Mouse (Mus musculus) cerebellum, adult (tissue): ENCODE measurements around the gene Lat.
"Not testable (repeated sequence)": the region's sequence is repeated elsewhere in the genome, so short reads cannot be mapped to it uniquely, and the experiment has no call there.

ENCODE experiments used
- ATAC-seq: cut with Nextera tagmentation; 2 replicates; pipeline ENCODE4 v1.9.2; 2017; ENCODE audit warnings: mild to moderate bottlenecking, moderate library complexity, mixed read lengths; ENCODE audit not compliant: insufficient number of reproducible peaks, low FRiP score, low TSS enrichment

Gene Lat

DNA sequence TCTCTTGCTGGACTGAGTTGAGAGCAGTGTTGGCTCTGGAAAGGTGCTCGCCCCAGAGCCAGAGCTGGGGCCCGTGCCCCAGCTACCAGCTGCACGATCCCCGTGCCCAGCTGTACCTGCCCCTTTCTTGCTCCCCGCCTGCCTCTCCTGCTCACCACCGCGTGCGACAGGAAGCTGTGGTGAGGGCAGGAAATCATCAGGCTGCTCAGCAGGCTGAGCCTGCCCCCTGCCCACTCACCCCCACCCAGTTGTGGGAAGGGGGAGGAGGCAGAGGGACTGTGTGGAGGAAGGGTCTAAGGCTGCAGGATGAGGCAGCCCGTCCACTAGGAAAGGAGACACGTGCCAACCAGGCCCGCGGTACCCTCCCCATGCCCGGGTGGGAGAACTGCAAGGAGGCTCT lies at the start of gene Lat:
Gene Lat (minus strand): TSS at position 178 of the 400 bp plus-strand sequence.
- no peak for ATAC-seq

GRCm38 (mm10) chr7:126418496-126418895 lies 49.1 kb upstream of the Lat start:
- ATAC-seq = no peak

GRCm38 (mm10) chr7:126417606-126418005 lies 48.2 kb upstream of the Lat start:
- ATAC-seq = no peak

GRCm38 (mm10) chr7:126417045-126417444 lies 47.7 kb upstream of the Lat start:
- ATAC-seq = no peak

DNA sequence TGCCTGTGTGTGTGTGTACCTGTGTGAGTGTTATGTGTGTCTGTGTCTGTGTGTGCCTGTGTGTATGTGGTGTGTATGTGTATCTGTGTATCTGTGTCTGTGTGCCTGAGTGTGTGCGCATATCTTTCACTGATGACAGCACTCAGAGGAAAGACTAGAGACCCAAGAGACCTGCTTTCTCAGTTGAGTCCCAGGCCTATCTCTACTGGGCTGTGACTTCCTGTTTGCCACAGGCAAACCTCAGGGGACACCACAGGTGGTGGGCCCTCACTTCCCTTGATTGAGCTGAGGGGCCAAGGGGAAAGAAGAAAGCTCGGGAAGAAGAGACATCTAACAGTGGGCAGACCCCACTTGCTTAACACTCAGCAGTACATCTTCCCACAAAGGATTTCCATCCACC lies 47.2 kb upstream of the Lat start:
- no peak for ATAC-seq

DNA sequence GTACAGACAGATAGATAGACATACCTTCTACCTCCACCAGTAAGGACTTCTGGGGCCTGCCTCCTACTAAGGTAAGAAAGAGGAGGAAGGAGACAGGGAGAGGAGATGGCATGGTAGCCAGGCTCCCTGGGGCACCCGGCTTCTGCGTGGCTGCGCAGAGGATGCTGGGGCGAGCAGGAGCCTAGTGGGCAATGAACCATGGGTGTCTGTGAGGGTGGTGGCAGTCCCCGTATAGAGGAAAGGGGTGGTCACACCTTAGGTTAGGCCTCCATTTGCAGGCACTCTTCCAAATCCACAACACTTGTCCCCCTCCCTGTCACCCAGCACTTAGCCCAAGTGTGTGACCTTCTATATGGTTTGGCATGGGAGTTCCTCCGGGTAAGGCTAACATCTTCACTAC lies 45.4 kb upstream of the Lat start, which contains the start of gene Cd19:
Gene Cd19 (minus strand): TSS at position 165 of the 400 bp plus-strand sequence.
- no peak for ATAC-seq

- ATAC-seq = no peak
Observed at GRCm38 (mm10) chr7:126411061-126411460, 41.7 kb upstream of the Lat start.

- ATAC-seq = no peak
Observed at GRCm38 (mm10) chr7:126408686-126409085, 39.3 kb upstream of the Lat start.

DNA sequence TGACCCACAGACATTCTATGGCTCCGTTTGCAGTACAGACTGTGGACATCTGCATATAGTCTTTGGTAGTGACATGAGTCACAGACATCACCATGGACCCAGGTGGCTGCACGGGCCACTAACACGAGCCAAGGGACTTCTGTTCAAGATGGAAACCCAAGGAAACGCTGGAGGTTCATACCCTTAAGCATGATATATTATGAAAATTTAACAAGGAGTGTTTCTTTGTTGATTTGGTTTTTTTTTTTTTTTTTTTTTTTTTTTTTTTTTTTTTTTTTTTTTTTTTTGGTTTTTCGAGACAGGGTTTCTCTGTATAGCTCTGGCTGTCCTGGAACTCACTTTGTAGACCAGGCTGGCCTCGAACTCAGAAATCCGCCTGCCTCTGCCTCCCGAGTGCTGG lies 33.1 kb upstream of the Lat start:
- ATAC-seq = not testable (repeated sequence)

DNA sequence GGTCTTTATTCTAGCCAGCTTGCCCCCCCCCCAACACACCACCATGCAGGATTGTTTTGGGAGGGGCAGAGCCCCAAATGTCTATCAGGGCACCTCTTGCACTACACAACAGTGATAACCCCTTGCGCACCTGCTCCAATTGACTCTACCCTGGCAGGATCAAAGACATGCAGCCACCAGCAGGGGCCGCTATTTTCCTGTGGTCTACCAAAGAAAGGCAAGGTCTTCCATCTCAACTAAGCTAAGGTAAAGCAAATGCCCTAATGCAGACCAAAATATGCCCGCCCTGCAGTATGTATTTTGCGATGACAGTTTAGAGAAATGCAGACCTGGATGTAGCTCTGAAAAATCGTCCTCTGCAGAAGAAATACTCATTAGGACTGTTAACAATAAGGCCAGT lies 30.2 kb upstream of the Lat start:
- no peak for ATAC-seq

- no peak for ATAC-seq
Observed at GRCm38 (mm10) chr7:126397822-126398221, 28.5 kb upstream of the Lat start.

DNA sequence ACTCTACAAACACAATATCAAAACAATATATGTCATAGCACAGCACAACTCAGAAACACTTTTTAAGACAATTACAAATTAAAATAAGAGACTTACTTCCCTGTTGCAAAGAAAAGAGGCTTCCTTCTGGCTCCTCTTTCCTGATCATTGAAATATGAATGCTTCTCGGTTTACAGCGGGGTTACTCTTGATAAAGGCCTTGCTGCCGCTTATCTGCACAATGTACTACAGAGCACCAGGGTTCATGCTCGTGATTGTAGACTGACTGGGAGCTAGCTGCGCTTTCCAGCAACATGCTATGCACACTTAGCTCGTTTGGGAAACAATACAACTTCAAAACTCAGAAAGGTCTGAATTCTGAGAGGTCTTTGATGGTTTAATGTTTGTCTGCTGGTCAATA lies 27.9 kb upstream of the Lat start:
- ATAC-seq = no peak

- ATAC-seq = peak; percentile 99
Observed at GRCm38 (mm10) chr7:126396298-126397119, 27.1 kb upstream of the Lat start, which contains the start of gene Nfatc2ip. Gene Nfatc2ip (minus strand): TSS chr7:126396737.

DNA sequence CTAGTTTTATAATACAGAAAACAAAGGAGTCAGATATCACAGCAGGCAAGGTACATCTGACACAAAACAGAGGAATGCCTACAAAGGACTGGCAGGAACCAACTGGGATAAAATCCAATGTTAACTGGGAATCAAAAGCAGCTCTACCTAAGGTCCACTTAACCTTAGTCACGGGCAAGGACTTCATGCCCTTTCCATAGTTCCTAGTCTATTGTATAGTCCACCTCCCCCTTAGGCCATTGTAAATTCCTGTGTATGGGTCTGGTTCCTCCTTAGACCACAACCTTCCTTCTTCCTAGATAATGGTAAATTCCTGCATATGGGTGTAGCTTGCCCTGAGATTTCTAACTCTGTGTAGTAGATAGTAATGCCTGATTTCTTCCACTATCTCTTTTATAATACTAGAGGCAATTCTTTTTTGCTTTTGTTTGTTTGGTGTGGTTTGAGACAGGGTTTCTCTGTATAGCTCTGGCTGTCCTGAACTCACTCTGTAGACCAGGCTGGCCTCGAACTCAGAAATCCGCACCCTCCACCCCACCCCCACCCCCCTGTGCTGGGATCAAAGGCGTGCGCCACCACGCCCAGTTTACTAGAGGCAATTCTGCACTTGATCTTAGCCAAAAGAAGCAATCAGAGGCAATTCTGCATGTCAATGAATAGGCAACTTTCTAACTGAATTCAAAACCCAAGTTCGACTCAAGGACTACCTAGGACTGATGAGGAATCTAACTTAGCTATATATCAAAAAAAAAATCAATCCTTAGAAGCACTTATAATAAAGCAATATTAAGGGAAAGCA lies 22.9 kb upstream of the Lat start:
- not testable (repeated sequence) for ATAC-seq

- no peak for ATAC-seq
Observed at GRCm38 (mm10) chr7:126388185-126388584, 18.8 kb upstream of the Lat start.

DNA sequence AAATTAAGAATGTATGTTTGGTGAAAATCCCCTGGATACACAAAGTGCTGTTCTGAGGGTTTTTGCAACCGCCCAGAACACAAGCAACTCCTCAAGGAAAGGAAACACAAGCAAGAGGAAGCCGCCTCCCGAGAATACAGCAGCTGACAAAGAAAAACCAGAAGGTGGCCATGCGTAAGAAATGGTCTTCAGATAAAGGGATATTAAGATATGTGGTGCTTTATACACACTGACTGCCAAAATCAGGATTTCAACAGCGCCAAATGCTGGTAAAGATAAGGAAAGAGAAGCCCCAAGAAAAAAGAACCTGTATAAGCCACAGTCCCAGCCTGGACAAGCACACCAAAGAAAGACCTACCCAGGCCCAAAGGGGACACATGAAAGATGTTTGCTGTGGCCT lies 14.2 kb upstream of the Lat start:
- ATAC-seq = no peak

GRCm38 (mm10) chr7:126377278-126378158 lies 8.1 kb upstream of the Lat start, which contains the start of gene Spns1:
Gene Spns1 (minus strand): TSS chr7:126377450.
- ATAC-seq = peak; percentile 76; the same call in 1 of the 2 replicates

- ATAC-seq = peak; percentile 34; the same call in 1 of the 2 replicates
Observed at GRCm38 (mm10) chr7:126376903-126377277, 7.5 kb upstream of the Lat start.

GRCm38 (mm10) chr7:126375012-126375411 lies 5.6 kb upstream of the Lat start:
- ATAC-seq = no peak

DNA sequence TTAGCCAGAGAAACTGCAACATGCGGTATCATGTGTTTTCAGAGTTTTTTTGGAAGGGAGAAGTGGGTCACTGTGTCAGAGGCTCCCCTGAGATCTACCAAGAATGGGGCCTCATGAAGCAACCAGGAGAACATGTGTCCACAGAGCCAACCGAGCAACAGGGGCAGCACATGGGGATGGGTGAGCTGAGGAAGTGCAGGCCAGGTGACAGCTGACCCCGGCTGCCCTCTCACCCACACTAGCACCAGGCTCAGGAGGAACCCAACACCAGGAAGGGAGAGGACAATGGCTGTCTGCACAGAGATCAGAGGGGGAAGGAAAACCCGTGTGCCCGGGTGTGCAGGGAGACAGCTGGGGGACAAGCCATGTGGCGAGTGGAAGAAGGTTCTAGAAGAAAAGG lies 5.2 kb upstream of the Lat start:
- no peak for ATAC-seq
